Mouse (Mus musculus) adrenal gland, postnatal 14 days (tissue): ENCODE results near the gene Itgb1. TPM values are rescaled to one million over a fixed set of nuclear protein-coding genes. Genes with fewer than 3 reads are reported as not detected.
A peak's percentile ranks its signal among the peaks of the same experiment; 100 is the strongest.

Experiments used
- DNase-seq: peaks from one replicate; pipeline ENCODE4 v3.0.0; 2021; ENCODE audit warnings: mixed read lengths
- total RNA-seq: library from RNA; stranded (reverse); gene quantifications from 2 replicates; pipeline ENCODE4 v1.2.3, GENCODE M21; 2021

Itgb1 gene
- total RNA-seq, 1 experiment from 2014 or later = 269 TPM

GRCm38 (mm10) chr8:128681970-128682369, 3.5 kb upstream of the Itgb1 start:
- DNase-seq = no peak

- DNase-seq = no peak
Observed at GRCm38 (mm10) chr8:128684609-128685506, 596 bp upstream of the Itgb1 start.

- DNase-seq = no peak
Observed at GRCm38 (mm10) chr8:128686429-128686990, 1.1 kb downstream of the Itgb1 start.

GRCm38 (mm10) chr8:128688679-128689078, 3.2 kb downstream of the Itgb1 start:
- no peak for DNase-seq

- DNase-seq = no peak
Observed at GRCm38 (mm10) chr8:128690056-128690455, 4.6 kb downstream of the Itgb1 start.

GRCm38 (mm10) chr8:128696701-128697397, 11.4 kb downstream of the Itgb1 start:
- DNase-seq = no peak

- no peak for DNase-seq
Observed at GRCm38 (mm10) chr8:128697945-128698344, 12.5 kb downstream of the Itgb1 start.

- no peak for DNase-seq
Observed at GRCm38 (mm10) chr8:128704376-128704775, 18.9 kb downstream of the Itgb1 start.

- DNase-seq = no peak
Observed at GRCm38 (mm10) chr8:128704836-128705235, 19.4 kb downstream of the Itgb1 start.

- DNase-seq = peak; percentile 89
Observed at GRCm38 (mm10) chr8:128709261-128709660, 23.8 kb downstream of the Itgb1 start.

GRCm38 (mm10) chr8:128716184-128716583, 30.7 kb downstream of the Itgb1 start:
- no peak for DNase-seq

GRCm38 (mm10) chr8:128724819-128725218, 39.4 kb downstream of the Itgb1 start:
- peak; percentile 7 for DNase-seq

- no peak for DNase-seq
Observed at GRCm38 (mm10) chr8:128727213-128727612, 41.8 kb downstream of the Itgb1 start.

GRCm38 (mm10) chr8:128732254-128732653, 46.8 kb downstream of the Itgb1 start:
- no peak for DNase-seq

- no peak for DNase-seq
Observed at GRCm38 (mm10) chr8:128734118-128734517, 48.7 kb downstream of the Itgb1 start.

GRCm38 (mm10) chr8:128735692-128736091, 50.2 kb downstream of the Itgb1 start:
- DNase-seq = no peak

Other genes with a start within 250 kb of the Itgb1 start
- not detected in 2 replicates for gene Gm3952, start 113.0 kb downstream of the Itgb1 start, total RNA-seq